Mouse (Mus musculus): ENCODE results near the gene Hjurp.

The Hjurp gene

DNA sequence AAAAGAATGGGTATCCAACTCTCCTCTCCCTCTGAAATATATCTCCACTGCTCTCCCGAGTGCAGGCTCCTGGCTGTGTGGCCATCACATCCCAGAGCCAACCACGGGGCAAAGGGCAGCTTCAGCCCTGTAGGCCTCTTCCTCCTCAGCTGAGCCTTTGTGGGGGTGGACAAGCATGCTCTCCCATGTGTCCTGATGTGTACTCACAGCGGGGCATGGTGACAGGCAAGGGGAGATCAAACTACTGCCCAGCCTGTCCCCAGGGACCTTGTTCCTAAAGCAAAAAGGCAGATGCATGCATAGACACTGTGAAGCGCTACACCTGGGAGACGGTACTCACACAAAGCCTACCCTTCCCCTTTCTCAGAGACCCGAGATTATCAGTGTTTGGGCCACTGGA lies 17.3 kb downstream of the Hjurp start:
- peak; percentile 60 for DNase-seq

DNA sequence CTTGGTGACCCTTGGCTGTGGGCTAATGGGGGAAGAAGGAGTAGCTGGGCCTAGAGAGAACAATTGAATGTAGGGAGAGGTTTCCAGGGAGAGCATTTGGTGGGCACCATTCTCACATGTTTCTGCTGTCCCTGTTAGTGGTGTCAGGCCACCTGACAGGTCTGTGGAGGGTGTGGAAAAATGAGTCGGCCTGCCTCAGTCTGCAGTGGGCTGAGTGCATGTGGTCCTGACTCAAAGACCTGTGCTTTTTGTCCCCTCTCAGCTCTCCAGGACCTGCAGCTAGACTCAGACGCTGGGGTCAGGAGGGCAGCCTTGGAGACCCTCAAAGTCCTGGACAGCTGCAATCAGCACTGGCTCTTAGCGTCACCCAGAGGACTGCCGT lies 17.8 kb downstream of the Hjurp start:
- DNase-seq, result no peak

DNA sequence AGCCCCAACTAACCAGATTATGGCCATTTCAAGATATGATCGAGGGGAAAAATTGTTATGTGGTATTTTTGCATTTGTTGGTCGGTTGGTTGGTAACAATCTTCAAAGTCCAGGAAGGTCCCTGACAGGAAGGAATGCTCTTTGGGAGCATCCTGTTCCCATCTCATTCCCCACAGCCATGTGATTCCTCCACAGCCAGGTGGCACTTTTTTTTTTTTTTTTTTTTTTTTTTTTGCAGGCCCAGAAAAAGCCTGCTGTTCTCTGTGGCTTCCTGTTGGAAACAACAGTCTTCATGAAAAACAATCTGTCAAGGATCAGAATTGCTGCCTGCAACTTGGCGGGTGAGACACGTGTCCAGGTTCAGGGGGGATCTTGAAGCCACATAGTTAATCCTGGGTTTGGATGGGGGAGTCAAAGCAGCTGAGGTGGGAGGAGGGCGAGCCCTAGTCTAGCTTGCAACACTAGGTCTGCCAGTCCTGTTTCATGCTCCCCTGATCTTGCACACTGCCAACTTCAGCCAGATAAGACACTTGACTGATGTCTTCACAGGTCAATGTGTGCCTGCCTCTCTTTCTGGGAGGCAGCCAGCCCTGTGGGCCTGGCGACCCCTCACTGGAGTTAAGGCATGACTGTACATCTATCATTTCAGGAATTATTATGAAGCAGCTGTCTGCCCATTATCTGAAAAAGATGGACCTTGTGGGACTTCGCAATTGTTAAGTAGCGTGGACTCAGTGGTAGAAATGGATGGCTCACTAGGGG lies 18.4 kb downstream of the Hjurp start:
- no peak for DNase-seq

DNA sequence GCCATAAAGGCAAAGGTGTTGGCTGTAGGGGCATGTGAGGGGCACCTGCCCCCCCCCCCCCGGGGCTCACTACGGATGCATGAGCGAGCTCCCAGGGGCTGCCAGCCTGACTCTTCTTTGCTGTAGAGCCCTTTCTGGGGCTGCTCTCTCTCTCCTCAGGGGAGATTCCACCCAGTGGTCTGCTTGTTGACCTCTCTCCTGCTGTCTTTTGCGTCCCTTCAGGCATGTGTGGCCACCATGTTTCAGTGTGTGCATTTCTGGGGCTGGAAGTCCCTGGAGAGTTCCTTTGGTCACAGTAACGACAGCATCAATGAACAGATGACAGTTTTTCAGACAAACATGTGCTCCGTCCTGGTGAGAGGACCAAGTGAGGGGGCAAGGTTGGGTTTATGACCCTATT lies 19.1 kb downstream of the Hjurp start:
- no peak for DNase-seq

DNA sequence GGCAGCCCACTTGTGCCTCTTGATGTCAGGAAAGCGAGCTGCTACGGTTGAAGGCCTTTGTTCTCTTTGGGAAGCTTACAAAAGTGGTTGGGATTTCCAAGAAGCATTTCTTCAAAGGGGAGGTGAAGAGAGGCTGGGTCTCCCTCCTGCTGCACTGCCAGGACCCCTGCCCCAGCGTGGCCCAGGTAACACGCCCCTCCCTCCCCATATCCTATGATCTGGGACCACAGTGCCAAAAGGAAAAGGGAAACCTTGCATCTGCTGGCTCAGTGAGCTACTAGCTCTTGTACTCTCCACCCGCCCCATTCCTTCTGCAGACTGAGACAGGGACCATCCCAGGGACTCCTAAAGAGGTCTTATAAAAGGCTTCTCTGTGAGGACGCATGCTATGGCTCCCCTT lies 19.8 kb downstream of the Hjurp start:
- DNase-seq, result no peak

DNA sequence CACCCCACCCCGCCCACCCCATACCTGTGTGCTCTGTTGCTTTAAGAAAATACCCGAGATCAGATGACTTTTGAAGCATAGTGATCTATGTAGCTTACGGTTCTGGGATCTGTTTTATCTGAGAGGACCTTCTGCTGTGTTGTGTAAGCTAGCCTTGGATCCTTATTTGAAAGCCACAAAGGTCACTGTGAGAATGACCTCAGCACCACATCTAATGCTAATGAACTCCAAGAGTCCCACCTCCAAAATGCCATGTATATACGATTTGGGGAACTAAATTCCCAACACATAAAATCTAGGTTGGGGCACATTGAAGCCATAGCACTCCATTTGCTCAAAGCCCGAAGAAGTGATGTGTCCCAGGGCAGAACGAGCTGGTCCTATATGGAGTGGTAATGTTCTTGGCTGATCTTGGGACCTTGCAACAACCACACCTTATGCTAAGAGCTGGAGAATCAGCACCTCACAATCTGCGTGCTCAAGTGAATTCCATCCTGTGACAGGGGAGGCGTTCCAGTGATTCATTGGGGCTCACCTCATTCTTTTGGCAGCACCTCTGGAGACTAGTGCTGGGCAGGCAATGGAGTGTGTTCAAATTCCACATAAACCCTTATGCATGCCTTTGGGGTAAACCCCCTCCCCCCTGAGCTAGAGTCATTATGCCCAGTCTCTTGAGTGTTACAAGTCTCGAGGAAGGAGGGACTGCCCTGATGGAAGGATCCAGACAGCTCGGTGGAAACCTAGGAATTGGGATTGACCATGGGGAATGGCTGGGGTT lies 20.4 kb downstream of the Hjurp start:
- no peak for DNase-seq

DNA sequence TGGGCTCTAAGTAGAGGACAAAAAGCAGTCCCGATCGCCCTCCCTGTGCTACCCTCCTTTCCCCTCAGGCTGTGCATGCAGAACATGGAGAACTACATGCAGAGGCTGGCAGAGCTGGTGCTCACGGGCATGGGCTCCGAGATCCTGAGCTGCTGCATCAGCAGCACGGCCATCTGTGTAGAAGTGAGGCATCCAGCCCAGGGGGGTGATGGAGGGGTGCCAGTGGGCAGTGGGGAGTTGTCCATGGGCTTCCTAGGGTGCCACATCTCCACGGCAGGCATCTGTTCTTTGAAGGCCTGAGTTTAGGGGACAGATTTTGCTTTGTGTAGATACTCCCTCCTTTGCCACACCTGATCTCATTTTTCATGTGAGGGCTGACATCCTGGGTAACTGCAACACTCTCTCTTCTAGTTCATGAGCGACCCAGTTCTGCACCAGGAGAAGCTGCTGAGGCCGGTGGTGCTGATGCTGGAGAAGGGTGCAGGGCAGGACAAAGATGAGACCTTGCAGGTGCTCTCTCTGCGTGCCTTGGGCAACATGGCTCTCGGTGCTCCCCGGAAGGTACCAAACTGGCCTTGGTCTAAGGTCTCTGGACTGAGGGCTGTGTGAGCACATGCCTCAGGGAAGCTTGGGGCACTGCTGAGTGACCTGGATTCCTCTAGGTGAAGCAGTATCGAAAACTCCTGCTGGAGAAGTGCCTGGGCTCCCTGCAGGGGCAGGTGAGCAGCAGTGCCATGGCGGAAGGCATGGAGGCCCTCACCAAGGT lies 21.3 kb downstream of the Hjurp start:
- DNase-seq, result no peak

DNA sequence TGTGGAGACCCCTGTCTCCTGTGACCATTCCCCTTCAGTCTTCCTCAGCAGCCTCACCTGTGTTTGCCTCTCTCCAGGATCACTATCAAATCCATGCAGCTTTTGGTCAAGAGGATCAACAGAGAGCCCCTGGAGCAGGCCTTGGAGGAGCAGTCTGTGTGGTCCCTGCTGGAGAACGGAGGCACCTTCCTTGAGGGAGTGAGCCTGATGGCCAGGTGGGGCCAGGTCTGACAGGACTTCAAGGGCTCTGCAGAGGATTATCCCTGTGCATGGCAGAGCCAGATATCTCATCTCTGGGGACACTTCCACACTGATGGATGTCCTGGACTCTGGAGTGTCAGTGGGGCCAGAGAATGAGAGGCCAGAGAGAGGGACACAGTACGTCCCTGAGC lies 22.0 kb downstream of the Hjurp start:
- no peak for DNase-seq

DNA sequence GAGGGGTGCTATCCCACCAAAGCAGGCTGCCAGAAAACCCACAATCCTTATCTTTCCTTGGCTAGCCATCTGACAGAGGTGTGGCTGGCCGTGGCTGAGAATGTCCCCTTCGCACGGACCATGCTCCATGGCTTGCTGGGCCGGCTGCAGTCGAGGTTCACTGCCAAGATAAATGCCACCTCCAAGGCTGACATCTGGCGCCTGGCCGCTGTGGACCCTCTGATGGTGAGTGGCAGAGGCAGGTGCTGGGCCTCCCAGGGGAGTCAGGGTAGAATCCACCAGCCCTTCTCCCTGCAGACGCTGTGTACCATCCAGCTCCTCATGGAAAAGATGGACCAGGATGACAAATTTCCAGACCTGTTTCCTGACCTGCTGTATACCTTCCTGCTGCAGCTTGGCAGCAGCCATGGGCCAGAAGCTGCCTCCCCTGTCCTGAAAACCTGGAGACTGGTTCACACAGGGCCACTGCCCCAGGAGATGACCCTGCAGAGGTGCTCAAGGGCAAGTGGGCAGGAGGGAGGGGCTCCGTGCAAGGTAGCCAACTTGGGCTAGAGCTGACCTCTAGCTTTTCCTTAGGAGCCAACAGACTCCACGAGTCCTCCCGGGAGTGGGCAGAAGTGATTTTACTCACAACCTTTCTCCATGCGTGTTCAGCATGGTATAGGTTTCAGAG lies 22.5 kb downstream of the Hjurp start:
- DNase-seq, result no peak

DNA sequence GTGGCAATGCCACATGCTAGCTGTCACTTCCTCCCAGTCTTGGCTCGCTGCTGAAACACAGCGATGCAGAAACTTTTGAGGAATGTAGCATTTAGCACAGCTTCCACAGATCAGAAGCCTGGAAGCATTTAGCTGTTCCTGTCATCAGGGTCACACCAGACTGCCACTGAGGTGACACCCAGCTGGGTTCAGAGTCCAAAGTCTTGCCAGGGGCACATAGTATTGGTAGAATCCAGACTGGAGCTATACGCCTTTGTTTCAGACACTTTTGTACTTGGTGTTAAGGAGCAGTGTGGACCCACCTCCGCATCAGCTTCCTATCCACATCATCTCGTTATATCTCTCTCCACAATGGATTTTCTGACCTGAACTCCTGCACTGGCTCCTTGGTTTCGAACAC lies 23.9 kb downstream of the Hjurp start:
- DNase-seq, result no peak

DNA sequence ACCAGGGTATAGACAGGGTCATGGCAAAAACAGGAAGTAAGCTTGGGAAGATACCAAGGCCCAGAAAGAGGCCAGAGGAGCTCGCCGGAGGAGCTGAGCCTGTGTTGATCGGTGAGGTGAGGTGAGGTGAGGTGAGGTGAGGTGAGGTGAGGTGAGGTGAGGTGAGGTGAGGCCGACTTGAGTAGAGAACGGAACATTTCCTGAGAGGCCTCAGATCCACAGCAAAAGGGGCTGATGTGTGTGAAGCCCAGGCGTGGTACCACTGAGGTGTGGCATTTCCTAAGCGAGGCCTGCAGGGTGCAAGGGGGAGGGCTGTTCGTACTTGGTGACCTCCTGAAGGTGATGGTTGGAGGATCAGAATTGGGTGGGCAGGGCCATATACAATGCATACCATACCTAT lies 24.3 kb downstream of the Hjurp start:
- no peak for DNase-seq

DNA sequence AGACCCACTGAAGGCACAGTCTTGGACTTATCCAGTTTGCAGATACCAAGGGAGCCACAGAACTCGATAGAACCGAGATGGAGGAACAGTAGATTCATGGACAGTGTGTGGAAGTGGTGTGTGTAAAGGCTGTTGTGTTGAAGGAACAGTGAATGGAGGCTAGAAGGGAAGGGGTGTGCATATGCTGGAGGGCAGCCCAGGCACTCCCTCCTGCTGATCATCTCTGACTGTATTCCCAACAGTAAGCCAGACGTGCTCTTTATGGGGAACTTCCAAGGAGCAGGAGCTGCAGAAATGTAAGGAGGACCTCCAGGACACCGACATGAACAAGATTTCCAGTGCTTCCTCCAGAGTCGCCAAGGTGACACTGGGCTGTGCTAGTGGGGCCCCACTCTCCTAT lies 27.4 kb downstream of the Hjurp start:
- no peak for DNase-seq

DNA sequence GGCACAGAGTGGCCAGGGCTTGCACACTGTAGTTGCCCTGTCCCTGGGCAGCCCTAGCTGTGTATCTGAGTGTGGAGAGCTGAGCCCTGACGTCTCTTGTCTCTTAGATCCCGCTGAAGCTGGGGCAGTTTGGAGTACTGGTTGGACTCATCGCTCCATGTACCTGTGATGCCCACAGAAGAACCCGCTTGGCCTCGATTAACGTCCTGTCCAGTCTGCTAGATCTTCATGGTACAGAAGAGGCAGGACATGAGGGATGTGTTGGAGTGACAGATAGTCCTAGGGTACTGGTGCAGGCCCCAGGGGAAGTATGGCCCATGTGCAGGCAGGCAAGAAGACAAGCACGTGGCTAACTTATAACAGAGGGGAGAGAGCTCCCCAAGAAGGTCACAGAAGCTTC lies 27.8 kb downstream of the Hjurp start:
- DNase-seq, result no peak

DNA sequence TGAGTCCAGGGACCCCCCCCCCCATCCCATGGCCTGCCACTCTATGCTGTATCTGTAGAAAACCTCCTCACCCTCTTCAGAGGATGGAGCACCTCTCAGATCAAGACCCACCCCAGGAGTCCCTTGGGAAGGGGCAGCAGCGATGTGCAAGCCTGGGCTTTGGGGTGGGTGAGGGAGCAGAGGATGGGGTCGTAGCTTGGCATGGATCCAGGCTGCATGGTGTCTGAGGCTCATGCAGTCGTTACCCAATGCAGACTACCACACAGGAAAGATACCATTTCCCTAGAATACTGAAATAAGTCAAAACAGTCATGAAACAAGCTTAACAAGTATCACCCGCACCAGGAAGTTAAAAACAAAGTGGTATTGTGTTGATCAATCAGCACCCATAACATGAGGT lies 28.8 kb downstream of the Hjurp start:
- DNase-seq, result no peak

DNA sequence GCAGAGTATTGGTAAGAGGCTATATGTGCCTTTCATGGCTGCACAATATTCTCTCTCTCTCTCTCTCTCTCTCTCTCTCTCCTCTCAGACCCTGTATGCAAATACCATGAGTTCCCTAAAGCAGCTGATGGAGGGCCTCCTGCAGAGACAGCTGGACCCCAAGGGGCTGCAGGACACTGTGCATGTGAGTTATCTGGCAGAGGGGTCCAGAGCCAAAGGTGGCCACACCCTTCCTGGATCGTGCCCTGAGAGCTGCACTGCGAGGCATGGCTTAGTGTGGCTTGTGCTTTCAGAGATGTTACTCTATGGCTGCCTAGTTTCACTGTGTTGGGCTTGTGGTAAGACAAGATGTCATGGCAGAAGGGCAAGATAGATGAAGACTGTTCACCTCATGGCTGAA lies 29.8 kb downstream of the Hjurp start:
- DNase-seq, result no peak

DNA sequence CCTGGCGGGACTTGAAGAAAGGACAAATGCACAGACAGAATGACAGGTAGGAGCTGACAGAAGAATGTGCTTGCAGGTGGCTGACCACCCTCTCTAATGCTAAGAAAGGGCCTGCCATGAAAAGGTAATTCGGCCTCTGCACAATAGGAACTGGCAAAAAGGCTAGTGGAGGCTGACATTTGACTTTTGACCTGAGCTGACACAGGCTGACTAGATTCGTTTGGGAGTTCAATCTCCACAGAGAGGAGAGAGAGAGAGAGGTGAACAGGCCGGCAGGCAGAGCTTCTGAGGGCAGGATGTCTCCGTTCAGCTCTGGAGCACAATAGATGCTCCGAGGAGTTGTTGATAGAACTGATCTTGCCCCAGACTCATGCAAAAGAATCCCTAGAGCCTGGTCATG lies 31.0 kb downstream of the Hjurp start:
- no peak for DNase-seq

DNA sequence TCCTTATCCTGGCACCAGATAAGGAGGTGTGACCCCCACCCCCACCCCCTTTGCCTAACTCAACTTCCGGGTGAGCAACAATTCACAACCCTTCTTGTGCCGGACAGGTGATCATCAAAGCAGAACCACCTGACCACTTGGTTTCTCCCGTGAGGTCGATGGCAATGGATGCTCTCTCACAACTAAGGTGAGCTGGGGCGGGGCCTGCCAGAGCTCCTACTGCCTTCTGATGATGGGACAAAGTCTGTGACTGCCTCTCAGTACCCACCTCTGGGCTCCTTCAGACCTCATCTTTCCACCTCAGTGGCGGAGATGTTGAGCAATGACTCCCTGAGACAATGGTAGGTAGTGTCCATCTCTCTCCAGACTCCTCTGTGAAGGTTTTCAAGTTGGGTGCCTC lies 31.6 kb downstream of the Hjurp start:
- DNase-seq, result no peak

DNA sequence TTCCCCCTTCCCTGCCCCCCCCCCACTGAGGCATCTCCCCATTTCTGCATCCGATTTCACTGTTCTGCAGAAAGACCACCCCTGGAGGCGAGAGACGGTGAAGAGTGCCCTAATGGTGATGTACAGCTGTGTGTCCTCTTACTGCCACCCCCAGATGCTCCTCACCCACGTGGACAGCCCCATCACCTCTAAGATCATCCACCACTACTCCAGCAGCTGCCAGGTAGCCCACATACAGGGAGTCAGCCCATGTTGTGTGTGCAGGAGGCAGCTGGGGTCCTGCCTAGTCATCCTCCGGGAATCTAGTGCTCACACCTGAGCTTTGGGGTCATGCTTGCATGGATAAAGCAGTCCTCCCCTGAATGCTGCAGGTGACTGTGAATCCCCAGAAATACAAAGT lies 33.6 kb downstream of the Hjurp start:
- DNase-seq, result no peak

DNA sequence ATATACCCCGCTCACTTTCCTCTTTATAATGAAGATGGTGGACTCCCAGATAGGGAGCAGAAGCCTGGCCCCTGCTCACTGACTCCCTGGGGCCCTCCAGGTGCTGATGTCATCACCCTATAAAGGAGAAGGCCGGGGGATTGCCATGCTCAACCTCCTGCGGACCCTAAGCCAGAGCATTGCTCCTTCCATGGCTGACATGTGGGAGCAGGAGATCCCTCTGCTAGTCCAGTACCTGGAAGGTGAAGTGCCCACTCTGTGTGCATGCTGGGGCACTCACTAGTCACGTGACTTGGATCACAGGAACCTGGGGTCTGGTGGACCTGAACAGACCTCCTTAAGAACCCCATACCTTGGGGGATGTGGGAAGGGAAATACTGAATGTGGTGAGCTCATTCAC lies 36.9 kb downstream of the Hjurp start:
- DNase-seq, result no peak

DNA sequence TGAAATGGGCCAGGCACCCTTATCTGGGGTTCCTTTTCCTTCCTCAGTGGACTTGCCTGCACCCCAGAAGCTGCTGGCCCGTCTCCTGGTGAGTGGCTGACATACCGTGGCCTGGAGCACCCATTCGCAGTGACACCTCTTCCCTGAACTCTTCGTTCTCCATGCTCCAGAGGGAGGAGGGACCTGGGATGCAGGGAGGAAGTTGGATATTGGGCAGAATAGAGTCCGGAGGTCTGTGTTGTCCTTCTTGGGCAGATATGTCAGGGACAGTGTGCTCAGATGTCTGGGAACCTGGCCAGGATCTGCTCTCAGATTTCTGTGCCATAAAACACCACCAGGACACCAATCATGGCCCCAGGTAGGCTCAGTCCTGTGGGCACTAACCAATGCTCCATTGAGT lies 37.4 kb downstream of the Hjurp start:
- DNase-seq, result no peak

DNA sequence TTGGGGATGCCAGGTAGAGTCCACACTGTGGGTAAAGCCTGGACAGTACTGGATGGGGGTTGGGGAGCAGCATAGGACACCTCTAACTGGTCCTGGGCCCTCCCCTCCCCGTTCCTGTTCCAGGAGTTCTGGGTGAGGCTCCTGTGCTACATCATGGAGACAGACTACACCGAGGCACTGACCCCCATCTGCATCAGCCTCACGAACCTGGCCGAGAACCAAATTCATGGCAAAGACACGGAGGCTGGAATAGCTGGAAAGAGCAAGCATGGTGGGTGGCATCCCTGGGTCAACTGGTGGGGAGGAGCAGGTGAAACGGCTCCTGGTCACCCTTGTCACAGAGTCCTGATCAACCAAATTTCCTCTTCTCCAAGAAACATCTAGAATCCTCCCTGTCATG lies 38.7 kb downstream of the Hjurp start:
- no peak for DNase-seq

DNA sequence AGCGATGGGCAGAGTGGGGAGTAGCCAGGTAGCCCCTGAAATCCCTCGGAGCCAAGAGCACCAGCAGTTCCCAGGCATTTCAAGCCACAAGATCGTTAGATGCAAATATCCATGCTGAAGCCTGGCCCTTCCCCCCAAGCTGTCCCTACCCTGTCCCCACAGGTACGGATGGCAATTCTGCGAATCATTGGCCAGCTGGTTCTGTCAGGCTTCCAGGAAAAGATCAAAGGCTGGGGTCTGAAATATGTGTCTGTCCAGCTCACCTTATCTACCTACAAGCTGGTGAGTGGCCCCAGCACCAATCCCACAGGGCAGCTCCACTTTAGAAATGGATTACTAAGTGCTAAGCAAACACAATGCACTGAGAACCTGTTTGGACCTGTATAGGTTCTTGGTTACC lies 40.1 kb downstream of the Hjurp start:
- no peak for DNase-seq

DNA sequence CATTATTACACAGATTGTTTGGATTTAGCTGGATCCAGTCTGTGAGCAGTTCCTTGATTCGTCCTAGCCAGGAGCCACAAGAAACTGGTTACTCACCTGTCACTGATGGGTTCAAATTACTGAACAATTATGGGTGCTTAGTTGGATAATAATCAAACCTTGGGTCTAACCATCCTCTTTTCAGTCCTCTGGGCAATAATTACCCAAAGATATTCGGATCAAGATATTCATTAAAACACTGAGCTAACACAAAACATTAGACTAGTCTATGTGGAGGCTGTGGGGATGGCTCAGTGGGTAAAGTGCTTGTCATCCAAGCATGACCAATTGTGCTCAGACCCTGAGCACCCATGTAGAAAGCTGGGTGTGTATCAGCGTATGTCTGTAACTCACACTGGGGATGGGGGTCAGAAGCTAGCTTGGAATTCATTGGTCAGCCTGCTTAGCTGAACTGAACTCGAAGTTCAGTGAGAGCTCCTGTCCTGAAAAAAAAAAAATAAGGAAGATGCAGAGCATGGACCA lies 41.5 kb downstream of the Hjurp start:
- peak; percentile 95 for DNase-seq

Data from kidney, adult 9 months (tissue).